Mouse (Mus musculus) thymus, postnatal 36 days (tissue): ENCODE data around the gene Igsf3.
A peak's percentile ranks its signal among the peaks of the same experiment; 100 is the strongest.

Source experiments
- DNase-seq, 2 experiments: peaks; one replicate each; pipeline ENCODE4 v3.0.0; 2022; ENCODE audit warnings: mixed read lengths in 2 of 2

Igsf3 gene

GRCm38 (mm10) chr3:101376538-101377247 lies at the start of gene Igsf3:
TSS of gene Igsf3 (plus strand) at chr3:101377083.
- peak; percentile 89 to 93 for DNase-seq

- DNase-seq = no peak
Measured at GRCm38 (mm10) chr3:101327248-101327647, 49.6 kb upstream of the Igsf3 start.

GRCm38 (mm10) chr3:101328617-101329016 lies 48.3 kb upstream of the Igsf3 start:
- no peak for DNase-seq

GRCm38 (mm10) chr3:101343199-101343924 lies 33.5 kb upstream of the Igsf3 start:
- DNase-seq = no peak

GRCm38 (mm10) chr3:101344246-101344645 lies 32.6 kb upstream of the Igsf3 start:
- no peak for DNase-seq

- no peak for DNase-seq
Measured at GRCm38 (mm10) chr3:101345299-101345698, 31.6 kb upstream of the Igsf3 start.

GRCm38 (mm10) chr3:101346806-101347205 lies 30.1 kb upstream of the Igsf3 start:
- no peak for DNase-seq

GRCm38 (mm10) chr3:101348501-101349161 lies 28.3 kb upstream of the Igsf3 start:
- peak in 1 of 2 experiments; percentile 44 for DNase-seq

GRCm38 (mm10) chr3:101349542-101350307 lies 27.2 kb upstream of the Igsf3 start:
- DNase-seq = peak; percentile 26 to 46

- no peak for DNase-seq
Measured at GRCm38 (mm10) chr3:101350406-101350805, 26.5 kb upstream of the Igsf3 start.

- no peak for DNase-seq
Measured at GRCm38 (mm10) chr3:101354490-101354889, 22.4 kb upstream of the Igsf3 start.

GRCm38 (mm10) chr3:101355702-101356101 lies 21.2 kb upstream of the Igsf3 start:
- DNase-seq = no peak

GRCm38 (mm10) chr3:101356583-101357553 lies 20.0 kb upstream of the Igsf3 start:
- DNase-seq = no peak

GRCm38 (mm10) chr3:101360832-101361231 lies 16.1 kb upstream of the Igsf3 start:
- no peak for DNase-seq

GRCm38 (mm10) chr3:101362391-101362790 lies 14.5 kb upstream of the Igsf3 start:
- no peak for DNase-seq

- no peak for DNase-seq
Measured at GRCm38 (mm10) chr3:101363574-101363973, 13.3 kb upstream of the Igsf3 start.

GRCm38 (mm10) chr3:101365081-101365612 lies 11.7 kb upstream of the Igsf3 start:
- DNase-seq = no peak

- no peak for DNase-seq
Measured at GRCm38 (mm10) chr3:101365911-101366310, 11.0 kb upstream of the Igsf3 start.

GRCm38 (mm10) chr3:101367372-101367771 lies 9.5 kb upstream of the Igsf3 start:
- DNase-seq = no peak

- no peak for DNase-seq
Measured at GRCm38 (mm10) chr3:101369301-101369881, 7.5 kb upstream of the Igsf3 start.
